Mouse (Mus musculus) embryonic facial prominence, embryonic 14.5 days (tissue): ENCODE results near the gene Bag6. TPM values are rescaled to one million over a fixed set of nuclear protein-coding genes. Genes with fewer than 3 reads are reported as not detected.

Source experiments
- ATAC-seq: fragments of 200-750 bp; cut with Nextera tagmentation; 2 replicates; pipeline ENCODE4 v1.8.0; 2017; ENCODE audit warnings: low read depth, moderate number of reproducible peaks, moderate TSS enrichment
- DNase-seq: peaks from one replicate; pipeline ENCODE4 v3.0.0-alpha.2; 2015; ENCODE audit warnings: low spot score
- H3K27ac ChIP-seq: fragments of 300-500 bp; sonication (generic); replicated peaks from 2 replicates; pipeline ENCODE4 v1.5.1; 2014; ENCODE audit warnings: low read depth, mild to moderate bottlenecking, low read length, moderate library complexity
- H3K27me3 ChIP-seq: fragments of 300-500 bp; sonication (generic); replicated peaks from 2 replicates; pipeline ENCODE4 v1.6.1; 2014; ENCODE audit warnings: low read length; ENCODE audit not compliant: control insufficient read depth, insufficient read depth
- H3K36me3 ChIP-seq: fragments of 300-500 bp; sonication (generic); 2 replicates; pipeline ENCODE4 v1.6.1; 2014; ENCODE audit warnings: low read length, mixed read lengths; ENCODE audit not compliant: control insufficient read depth, insufficient read depth
- H3K4me1 ChIP-seq: fragments of 300-500 bp; sonication (generic); 2 replicates; pipeline ENCODE4 v1.6.1; 2014; ENCODE audit warnings: antibody characterized with exemption, low read length; ENCODE audit not compliant: control insufficient read depth, insufficient read depth
- H3K4me2 ChIP-seq: fragments of 300-500 bp; sonication (generic); 2 replicates; pipeline ENCODE4 v1.6.1; 2014; ENCODE audit warnings: low read depth, mild to moderate bottlenecking, low read length, moderate library complexity, mixed read lengths
- H3K4me3 ChIP-seq: fragments of 300-500 bp; sonication (generic); 2 replicates; pipeline ENCODE4 v1.5.1; 2014; ENCODE audit warnings: low read depth, mild to moderate bottlenecking, low read length
- H3K9ac ChIP-seq: fragments of 300-500 bp; sonication (generic); 2 replicates; pipeline ENCODE4 v1.6.1; 2014; ENCODE audit warnings: low read depth, mild to moderate bottlenecking, low read length, moderate library complexity, mixed read lengths
- H3K9me3 ChIP-seq: fragments of 300-500 bp; sonication (generic); 2 replicates; pipeline ENCODE4 v1.6.1; 2016; ENCODE audit warnings: low read length; ENCODE audit not compliant: control insufficient read depth
- WGBS: fragments of 180-500 bp; shearing (Covaris S2); extraction: QIAGEN DNeasy Blood & Tissue Kit; methylation state at CpG from one replicate; pipeline ENCODE4 v1.1.7; 2014; 5-methylcytosine and 5-hydroxymethylcytosine counted together
- polyA plus RNA-seq: library from polyadenylated mRNA; unstranded; fragments of >200 nt; fragmentation: Nextera tagmentation; extraction: Ambion mirVana; gene quantifications from 2 replicates; pipeline ENCODE4 v1.2.1, GENCODE M21; 2014

The Bag6 gene
- polyA plus RNA-seq, 1 experiment from 2014 or later = 77.3 TPM

- WGBS = 22% methylated on average over 13 of the region's 13 CpGs
- Histone ChIP-seq H3K4me2 (peak overlapping the region; percentile 27), H3K4me1 (no peaks in the 10 kb centered on the region), H3K36me3 (peaks cover 35% of the 10 kb centered on the region), H3K9me3 (no peaks in the 10 kb centered on the region), H3K4me3 (0 out of 2 replicates have a peak overlapping the region, but pooled peaks have one; percentile 1), H3K27ac (no peak overlapping the region), H3K27me3 (no peaks in the 10 kb centered on the region), H3K9ac (0 out of 2 replicates have a peak overlapping the region, but pooled peaks have one; percentile 40)
- ATAC-seq (0 out of 2 replicates have a peak, but pooled peaks have one; percentile 24), DNase-seq (peak; percentile 57)
These were observed 29.1 kb upstream of the Bag6 start for GRCm38 (mm10) chr17:35105740-35106389.

GRCm38 (mm10) chr17:35106522-35106921, 28.5 kb upstream of the Bag6 start:
- 0 out of 2 replicates have a peak overlapping the region, but pooled peaks have one; percentile 27 for H3K4me2 ChIP-seq
- 57% methylated on average over 3 of the region's 3 CpGs for WGBS

GRCm38 (mm10) chr17:35108097-35108496, 26.9 kb upstream of the Bag6 start, which contains the start of gene Ly6g5c:
TSS of gene Ly6g5c (plus strand) at chr17:35108279.
- Histone ChIP-seq H3K4me3 (no peak within 1 kb of the TSS), H3K36me3 (peaks cover 13% of the 10 kb centered on the region), H3K27ac (no peak within 1 kb of the TSS), H3K27me3 (no peaks in the 10 kb centered on the region), H3K9ac (no peak within 1 kb of the TSS), H3K4me1 (no peaks in the 10 kb centered on the region), H3K4me2 (no peak within 1 kb of the TSS), H3K9me3 (no peaks in the 10 kb centered on the region)
- WGBS = 85% methylated on average over 6 of the region's 6 CpGs
- no peak for DNase-seq
- ATAC-seq = no peak

More at GRCm38 (mm10) chr17:35106522-35106921, 28.5 kb upstream of the Bag6 start:
- Histone ChIP-seq H3K4me3 (0 out of 2 replicates have a peak overlapping the region, but pooled peaks have one; percentile 1), H3K36me3 (peaks cover 29% of the 10 kb centered on the region), H3K9ac (no peak overlapping the region), H3K27ac (no peak overlapping the region), H3K4me1 (no peaks in the 10 kb centered on the region), H3K9me3 (no peaks in the 10 kb centered on the region), H3K27me3 (no peaks in the 10 kb centered on the region)
- no peak for DNase-seq
- ATAC-seq = no peak

- no peaks in the 10 kb centered on the region for H3K9me3 ChIP-seq
- H3K27me3 ChIP-seq = no peaks in the 10 kb centered on the region
- DNase-seq (no peak), ATAC-seq (no peak)
- peaks cover 26% of the 10 kb centered on the region for H3K36me3 ChIP-seq
- WGBS = 75% methylated on average over 9 of the region's 9 CpGs
- H3K4me1 ChIP-seq = no peaks in the 10 kb centered on the region
- H3K27ac ChIP-seq = no peak overlapping the region
- no peak overlapping the region for H3K4me2 ChIP-seq
- H3K9ac ChIP-seq = no peak overlapping the region
- no peak overlapping the region for H3K4me3 ChIP-seq
These were observed 23.2 kb upstream of the Bag6 start for GRCm38 (mm10) chr17:35111774-35112173.

- H3K9ac ChIP-seq = no peak within 1 kb of the TSS
- DNase-seq = no peak
- ATAC-seq = no peak
- no peak within 1 kb of the TSS for H3K27ac ChIP-seq
- no peaks in the 10 kb centered on the region for H3K27me3 ChIP-seq
- H3K4me3 ChIP-seq = no peak within 1 kb of the TSS
- WGBS = 84% methylated on average over 8 of the region's 8 CpGs
- no peak within 1 kb of the TSS for H3K4me2 ChIP-seq
- H3K9me3 ChIP-seq = no peaks in the 10 kb centered on the region
- H3K4me1 ChIP-seq = peaks cover 5% of the 10 kb centered on the region
- H3K36me3 ChIP-seq = peaks cover 55% of the 10 kb centered on the region
These were observed 19.6 kb upstream of the Bag6 start, which contains the start of gene Ly6g5b for GRCm38 (mm10) chr17:35115046-35116019. TSS of gene Ly6g5b (minus strand) at chr17:35115428.

- Histone ChIP-seq H3K36me3 (peaks cover 45% of the 10 kb centered on the region), H3K4me1 (peaks cover 10% of the 10 kb centered on the region), H3K9me3 (no peaks in the 10 kb centered on the region), H3K27ac (peak overlapping the region; percentile 69), H3K9ac (peak overlapping the region; percentile 90), H3K27me3 (no peaks in the 10 kb centered on the region), H3K4me2 (peak overlapping the region; percentile 81), H3K4me3 (peak overlapping the region; percentile 88)
- WGBS = under 1% methylated on average over 33 of the region's 33 CpGs
- no peak for ATAC-seq
- DNase-seq = no peak
These were observed 14.2 kb upstream of the Bag6 start for GRCm38 (mm10) chr17:35120745-35121142.

- H3K4me2 ChIP-seq = peak within 1 kb of the TSS; percentile 93
- peak within 1 kb of the TSS; percentile 90 for H3K9ac ChIP-seq
- peak; percentile 100 for DNase-seq
- peak within 1 kb of the TSS; percentile 88 for H3K4me3 ChIP-seq
- peaks cover 11% of the 10 kb centered on the region for H3K4me1 ChIP-seq
- peak; percentile 95 for ATAC-seq
- under 1% methylated on average over 34 of the region's 50 CpGs for WGBS
- peaks cover 40% of the 10 kb centered on the region for H3K36me3 ChIP-seq
- H3K9me3 ChIP-seq = no peaks in the 10 kb centered on the region
- H3K27ac ChIP-seq = peak within 1 kb of the TSS; percentile 92
- H3K27me3 ChIP-seq = no peaks in the 10 kb centered on the region
These were observed 13.7 kb upstream of the Bag6 start, which contains the start of gene Gpank1 for GRCm38 (mm10) chr17:35121143-35121799. TSS of gene Gpank1 (plus strand) at chr17:35121455.

GRCm38 (mm10) chr17:35121871-35122303, 13.1 kb upstream of the Bag6 start, which contains the start of gene Csnk2b:
TSS of gene Csnk2b (minus strand) at chr17:35122053.
- no peak; the same call in 1 of the 2 replicates for ATAC-seq
- peaks cover 34% of the 10 kb centered on the region for H3K36me3 ChIP-seq
- peaks cover 15% of the 10 kb centered on the region for H3K4me1 ChIP-seq
- peak within 1 kb of the TSS; percentile 92 for H3K27ac ChIP-seq
- H3K4me3 ChIP-seq = peak within 1 kb of the TSS; percentile 88
- DNase-seq = peak; percentile 85
- H3K9ac ChIP-seq = peak within 1 kb of the TSS; percentile 90
- no peaks in the 10 kb centered on the region for H3K27me3 ChIP-seq
- WGBS = 1% methylated on average over 19 of the region's 19 CpGs
- peak within 1 kb of the TSS; percentile 93 for H3K4me2 ChIP-seq
- no peaks in the 10 kb centered on the region for H3K9me3 ChIP-seq
